Mouse (Mus musculus) left cerebral cortex, adult 2 months (tissue): ENCODE results near the gene Txlnb. TPM values are rescaled to one million over a fixed set of nuclear protein-coding genes. Genes with fewer than 3 reads are reported as not detected.
"Not testable (repeated sequence)": the region's sequence is repeated elsewhere in the genome, so short reads cannot be mapped to it uniquely, and the experiment has no call there.

Experiments
- DNase-seq, 2 experiments: peaks; one replicate each; pipeline ENCODE4 v3.0.0; 2021 to 2022; ENCODE audit warnings: low spot score in 2 of 2, mixed read lengths in 1 of 2; ENCODE audit errors: extremely low spot score in 1 of 2
- H3K27ac ChIP-seq: fragments of 200-600 bp; 2 replicates; pipeline ENCODE4 v1.8.1; 2022
- H3K4me3 ChIP-seq: fragments of 200-600 bp; 2 replicates; pipeline ENCODE4 v1.8.1; 2022
- CTCF ChIP-seq: fragments of 200-600 bp; IDR thresholded peaks from 2 replicates; pipeline ENCODE4 v1.8.1; 2022; ENCODE audit warnings: antibody characterized with exemption, mild to moderate bottlenecking, moderate library complexity
- intact Hi-C: fragments of 180-260 bp; cut with DNase I; formaldehyde crosslinking; loops from one replicate; pipeline ENCODE4 v1.15.1; 2025
- total RNA-seq, 2 experiments: library from RNA; stranded (reverse); gene quantifications; 2 replicates each; pipeline ENCODE4 v1.2.3; 2021

The Txlnb gene
- total RNA-seq, 2 experiments from 2014 or later, result 0.44 to 0.54 TPM

- Histone ChIP-seq H3K4me3 (no peak overlapping the region), H3K27ac (no peak overlapping the region)
- no peak for DNase-seq
- TF ChIP-seq CTCF, result no peak
- intact Hi-C loops, result no loop called here
Observed at GRCm38 (mm10) chr10:17787938-17788337, 8.1 kb upstream of the Txlnb start.

DNA sequence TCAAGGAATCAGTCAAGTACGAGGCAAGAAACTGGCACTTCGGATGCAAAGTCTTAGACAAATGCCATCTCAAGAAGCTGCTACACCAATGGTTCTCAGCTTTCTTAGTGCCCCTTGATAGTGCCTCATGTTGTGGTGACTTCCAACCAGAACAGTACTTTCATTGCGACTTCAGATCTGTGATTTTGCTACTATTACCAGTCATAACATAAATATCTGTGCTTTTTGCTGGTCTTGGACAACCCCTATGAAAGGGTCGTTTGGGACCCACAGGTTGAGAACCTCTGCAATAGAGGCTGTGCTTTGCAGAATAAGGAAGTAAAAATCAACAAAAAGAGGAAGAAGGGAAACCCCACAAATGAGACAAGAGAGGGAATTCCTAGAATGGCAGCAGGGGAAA is 7.7 kb upstream of the Txlnb start:
- Histone ChIP-seq H3K4me3 (no peak overlapping the region), H3K27ac (no peak overlapping the region)
- TF ChIP-seq CTCF, result no peak
- no peak for DNase-seq
- intact Hi-C loops, result no loop called here

- TF ChIP-seq CTCF, result no peak
- no peak overlapping the region for H3K27ac ChIP-seq
- H3K4me3 ChIP-seq, result no peak overlapping the region
- no peak for DNase-seq
- intact Hi-C loops, result no loop called here
Observed at GRCm38 (mm10) chr10:17793926-17794325, 2.1 kb upstream of the Txlnb start.

GRCm38 (mm10) chr10:17794443-17794842 is 1.6 kb upstream of the Txlnb start:
- H3K4me3 ChIP-seq, result no peak overlapping the region
- no peak for DNase-seq
- no peak overlapping the region for H3K27ac ChIP-seq
- intact Hi-C loops, result no loop called here
- no peak for TF ChIP-seq CTCF

DNA sequence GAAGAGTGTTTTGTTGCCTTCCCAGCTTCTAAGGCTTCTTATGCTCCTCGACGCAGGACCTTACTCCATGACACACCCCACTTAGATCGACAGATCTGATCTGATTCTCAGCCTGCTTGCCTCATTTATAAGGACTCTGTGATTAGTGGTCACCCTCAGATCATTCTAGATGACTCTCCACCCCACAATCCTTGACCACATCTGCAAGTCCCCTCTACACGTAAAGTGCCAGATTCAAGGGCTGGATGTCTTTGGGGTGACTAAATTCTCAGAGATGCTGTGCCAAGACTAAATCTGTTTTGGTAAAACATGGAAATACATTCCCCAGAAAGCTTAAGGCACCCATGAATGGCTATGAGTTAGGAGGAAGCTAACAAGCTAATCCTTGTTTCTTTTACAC is 799 bp upstream of the Txlnb start:
- intact Hi-C loops, result no loop called here
- Histone ChIP-seq H3K4me3 (no peak overlapping the region), H3K27ac (peak overlapping the region; percentile 34; the same call in 1 of the 2 replicates)
- DNase-seq, result no peak
- TF ChIP-seq CTCF, result no peak

GRCm38 (mm10) chr10:17796846-17797631 is 1.0 kb downstream of the Txlnb start:
- no peak for TF ChIP-seq CTCF
- Histone ChIP-seq H3K4me3 (no peak overlapping the region), H3K27ac (no peak overlapping the region)
- intact Hi-C loops, result no loop called here
- DNase-seq, result no peak

DNA sequence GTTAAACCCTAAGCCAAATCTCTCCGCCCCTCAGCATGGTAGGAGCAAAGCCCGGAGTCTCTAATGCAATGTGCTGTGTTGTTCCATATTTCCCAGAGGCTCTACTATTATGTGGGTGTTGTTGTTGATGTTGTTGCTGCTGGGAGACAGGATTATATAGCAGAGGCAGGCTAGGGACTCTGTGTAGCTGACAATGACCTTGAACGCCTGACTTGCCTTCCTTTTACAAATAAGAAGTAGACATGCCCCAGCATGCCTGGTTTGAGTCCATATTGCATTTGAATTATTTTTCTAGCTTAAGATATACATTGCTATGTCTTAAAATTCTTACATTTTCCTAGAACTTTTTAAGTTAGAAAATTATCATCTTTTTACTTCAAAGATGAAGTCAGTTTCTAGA is 1.7 kb downstream of the Txlnb start:
- intact Hi-C loops, result no loop called here
- DNase-seq, result no peak
- no peak overlapping the region for H3K4me3 ChIP-seq
- H3K27ac ChIP-seq, result no peak overlapping the region
- TF ChIP-seq CTCF, result no peak

DNA sequence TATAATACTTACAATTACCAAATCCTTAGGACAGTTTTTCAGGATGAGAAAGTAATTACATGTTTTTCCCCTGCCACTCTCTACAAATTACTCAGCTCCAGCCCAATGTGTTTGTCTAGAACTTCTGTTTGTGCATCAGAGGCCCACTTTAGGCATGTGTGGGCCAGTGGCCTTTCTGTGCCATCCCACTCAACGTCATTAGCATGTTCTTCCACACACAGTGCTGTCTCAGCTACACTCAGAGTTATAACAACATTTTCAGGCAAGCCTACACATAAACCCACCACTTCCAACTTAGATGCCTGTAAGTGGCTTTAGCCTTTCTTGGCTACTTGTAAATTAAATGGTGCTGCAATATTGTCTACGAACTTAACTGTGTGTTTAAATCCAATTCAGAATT is 5.8 kb downstream of the Txlnb start:
- DNase-seq, result no peak
- TF ChIP-seq CTCF, result no peak

DNA sequence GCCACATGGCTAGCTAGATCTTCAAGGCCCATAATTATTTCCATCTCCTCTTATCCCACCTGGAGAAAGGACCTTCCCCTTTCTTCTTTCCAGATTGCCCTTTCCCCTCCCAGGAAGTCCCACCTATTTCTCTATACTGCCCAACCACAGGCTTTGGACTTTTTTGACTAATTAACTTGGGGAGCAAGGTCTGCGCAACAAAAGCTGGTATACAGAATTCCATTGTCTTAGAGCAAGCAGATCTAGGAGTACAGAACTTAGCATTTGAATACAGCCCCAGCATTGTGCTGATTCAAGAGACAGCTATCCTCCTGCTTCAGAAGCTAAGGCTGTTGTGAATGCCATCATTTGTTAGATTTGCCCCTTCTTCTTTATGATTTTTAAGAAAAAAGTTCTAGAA is 12.5 kb downstream of the Txlnb start:
- no peak overlapping the region for H3K4me3 ChIP-seq
- H3K27ac ChIP-seq, result no peak overlapping the region
- intact Hi-C loops, result no loop called here
- no peak for DNase-seq
- no peak for TF ChIP-seq CTCF

More for the DNA sequence above, 5.8 kb downstream of the Txlnb start:
- intact Hi-C loops, result loop anchor here (2.0 kb wide), 1 partner anchor 43 kb away; no protein-coding TSS in a partner anchor
- Histone ChIP-seq H3K4me3 (no peak overlapping the region), H3K27ac (no peak overlapping the region)

DNA sequence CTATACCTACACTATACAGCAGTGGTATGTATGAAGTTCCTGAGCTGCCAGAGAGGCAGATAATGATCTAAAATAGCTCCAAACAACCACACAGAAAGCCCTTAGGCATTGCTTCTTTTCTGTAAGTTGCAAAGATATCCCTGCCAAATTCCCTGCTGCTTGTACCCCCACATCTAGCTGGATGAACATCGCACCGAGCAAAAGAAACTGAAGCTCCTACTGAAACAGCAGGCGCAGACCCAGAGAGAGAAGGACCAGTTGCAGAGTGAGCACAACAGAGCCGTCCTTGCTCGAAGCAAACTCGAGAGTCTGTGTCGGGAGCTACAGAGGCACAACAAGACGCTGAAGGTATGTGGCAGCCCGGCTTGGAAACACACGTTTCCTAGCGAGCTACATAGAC is 19.0 kb downstream of the Txlnb start:
- no peak for DNase-seq
- intact Hi-C loops, result no loop called here
- no peak for TF ChIP-seq CTCF
- no peak overlapping the region for H3K4me3 ChIP-seq
- no peak overlapping the region for H3K27ac ChIP-seq

- DNase-seq, intact Hi-C loops, H3K27ac ChIP-seq, H3K4me3 ChIP-seq: not testable (repeated sequence)
Observed at GRCm38 (mm10) chr10:17820422-17820821, 24.4 kb downstream of the Txlnb start.

DNA sequence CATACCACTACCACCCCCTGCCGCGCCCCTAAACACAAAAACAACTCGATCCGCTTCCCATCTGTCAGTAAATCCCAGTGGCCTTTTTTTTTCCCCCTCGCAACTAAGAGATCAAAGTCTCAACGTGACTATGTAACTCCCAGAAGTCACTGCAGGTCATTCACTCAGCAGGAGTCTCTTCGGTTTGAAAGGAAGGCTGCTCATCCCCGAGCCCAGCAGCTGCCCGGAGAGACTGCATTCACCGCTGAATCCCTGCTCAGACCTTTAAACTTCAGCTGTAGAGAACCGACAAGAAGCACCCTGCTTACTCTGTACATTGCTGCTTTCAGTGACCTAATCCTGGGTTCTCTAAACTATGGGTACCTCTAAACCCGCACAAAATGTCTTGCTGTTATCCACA is 31.4 kb downstream of the Txlnb start:
- Histone ChIP-seq H3K4me3 (no peak overlapping the region), H3K27ac (no peak overlapping the region)
- DNase-seq, result no peak
- intact Hi-C loops, result no loop called here
- TF ChIP-seq CTCF, result no peak

DNA sequence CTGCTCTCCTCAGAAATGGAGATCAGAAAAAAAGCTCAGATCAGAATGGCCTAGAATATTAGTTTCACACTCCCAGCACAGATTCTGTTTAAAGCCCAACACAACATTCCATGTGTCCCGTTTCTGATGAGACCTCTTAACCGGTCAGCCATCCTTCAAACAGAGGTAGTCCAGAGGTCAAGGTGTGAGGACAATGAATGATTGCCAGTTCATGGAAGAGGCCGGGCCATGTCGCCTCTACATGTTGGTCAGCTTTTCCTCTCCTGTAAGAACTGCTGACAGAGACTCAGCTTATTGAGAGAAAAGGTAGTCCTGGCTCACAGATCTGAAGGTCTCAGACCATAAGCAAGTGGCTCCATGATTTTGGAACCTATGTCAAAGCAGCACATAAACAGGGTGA is 33.2 kb downstream of the Txlnb start:
- TF ChIP-seq CTCF, result no peak
- intact Hi-C loops, result no loop called here
- no peak for DNase-seq
- Histone ChIP-seq H3K4me3 (no peak overlapping the region), H3K27ac (no peak overlapping the region)
